Mouse (Mus musculus) limb, embryonic 14.5 days (tissue): ENCODE results near the gene Hist1h2bf. TPM values are rescaled to one million over a fixed set of nuclear protein-coding genes. Genes with fewer than 3 reads are reported as not detected.

ENCODE experiments used
- ATAC-seq: fragments of 200-750 bp; cut with Nextera tagmentation; 2 replicates; pipeline ENCODE4 v1.8.0; 2017; ENCODE audit warnings: low read depth, moderate number of reproducible peaks, moderate TSS enrichment; ENCODE audit not compliant: low FRiP score
- DNase-seq: peaks from one replicate; pipeline ENCODE4 v3.0.0-alpha.2; 2015; ENCODE audit warnings: low spot score
- H3K27ac ChIP-seq: fragments of 300-500 bp; sonication (generic); replicated peaks from 2 replicates; pipeline ENCODE4 v1.5.1; 2014; ENCODE audit warnings: low read depth, mild to moderate bottlenecking, low read length, moderate library complexity, mixed read lengths
- H3K27me3 ChIP-seq: fragments of 300-500 bp; sonication (generic); 2 replicates; pipeline ENCODE4 v1.6.1; 2014; ENCODE audit warnings: low read length, mixed read lengths; ENCODE audit not compliant: control insufficient read depth, insufficient read depth
- H3K36me3 ChIP-seq: fragments of 300-500 bp; sonication (generic); 2 replicates; pipeline ENCODE4 v1.6.1; 2014; ENCODE audit warnings: mild to moderate bottlenecking, low read length, moderate library complexity, mixed read lengths; ENCODE audit not compliant: control insufficient read depth, insufficient read depth
- H3K4me1 ChIP-seq: fragments of 300-500 bp; sonication (generic); 2 replicates; pipeline ENCODE4 v1.6.1; 2014; ENCODE audit warnings: antibody characterized with exemption, low read length, mixed read lengths; ENCODE audit not compliant: control insufficient read depth, insufficient read depth
- H3K4me2 ChIP-seq: fragments of 300-500 bp; sonication (generic); replicated peaks from 2 replicates; pipeline ENCODE4 v1.6.1; 2014; ENCODE audit warnings: low read depth, mild to moderate bottlenecking, low read length, moderate library complexity; ENCODE audit not compliant: severe bottlenecking
- H3K4me3 ChIP-seq: fragments of 300-500 bp; sonication (generic); replicated peaks from 2 replicates; pipeline ENCODE4 v1.5.1; 2014; ENCODE audit warnings: low read length
- H3K9ac ChIP-seq: fragments of 300-500 bp; sonication (generic); 2 replicates; pipeline ENCODE4 v1.6.1; 2014; ENCODE audit warnings: mild to moderate bottlenecking, low read depth, low read length, moderate library complexity; ENCODE audit not compliant: severe bottlenecking
- H3K9me3 ChIP-seq: fragments of 300-500 bp; sonication (generic); 2 replicates; pipeline ENCODE4 v1.6.1; 2016; ENCODE audit warnings: low read length; ENCODE audit not compliant: control insufficient read depth
- POLR2A ChIP-seq: fragments of 200-500 bp; IDR thresholded peaks from 2 replicates; pipeline ENCODE4 v1.8.0; 2012; ENCODE audit warnings: inconsistent platforms, mild to moderate bottlenecking, moderate library complexity, borderline replicate concordance; ENCODE audit not compliant: insufficient read depth, insufficient read length; ENCODE audit errors: extremely low read depth
- WGBS: fragments of 180-500 bp; shearing (Covaris S2); extraction: QIAGEN DNeasy Blood & Tissue Kit; methylation state at CpG from one replicate; pipeline ENCODE4 v1.1.7; 2014; 5-methylcytosine and 5-hydroxymethylcytosine counted together
- microRNA-seq: library from miRNA; unstranded; fragments of <30 nt; microRNA quantifications from one replicate; pipeline ENCODE4, GENCODE M21; 2016
- polyA plus RNA-seq, 2 experiments: library from polyadenylated mRNA; depleted of rRNA in 1 of 2; stranded (reverse) in 1 of 2; unstranded in 1 of 2; fragments of >200 nt; fragmentation: Nextera tagmentation in 1 of 2; extraction: Ambion mirVana in 1 of 2; gene quantifications; 2 replicates each; pipeline versions ENCODE4 v1.2.1 to v1.2.3; 2012 to 2014

The Hist1h2bf gene
- polyA plus RNA-seq, 2 experiments = 5.3 to 17.8 TPM

- Histone ChIP-seq H3K9ac (no peak overlapping the region), H3K9me3 (no peaks in the 10 kb centered on the region), H3K36me3 (no peaks in the 10 kb centered on the region), H3K4me2 (no peak overlapping the region), H3K4me3 (no peak overlapping the region), H3K27me3 (no peaks in the 10 kb centered on the region), H3K4me1 (peaks cover 3% of the 10 kb centered on the region), H3K27ac (no peak overlapping the region)
- DNase-seq = no peak
- no peak for TF ChIP-seq POLR2A
- 59% methylated on average over 5 of the region's 5 CpGs for WGBS
- ATAC-seq = no peak
Measured at GRCm38 (mm10) chr13:23523976-23524375, 50.0 kb downstream of the Hist1h2bf start.

Small RNA genes lying within 50 kb of the gene (microRNA-seq; reads per million reads assigned to microRNA genes)
- gene Gm44297 (not detected), gene Gm44359 (not detected), gene Gm44394 (not detected)

Other genes starting within 250 kb of the Hist1h2bf start
Only the 30 nearest of the 35 such genes appear.
- 6.9 and 9.9 TPM in 2 replicates for gene Abt1, start 150.3 kb downstream of the Hist1h2bf start, polyA plus RNA-seq (2012; rRNA removed)
- 12.0 and 12.2 TPM in 2 replicates for gene Abt1, start 150.3 kb downstream of the Hist1h2bf start, polyA plus RNA-seq (2014; fragmentation: Nextera tagmentation; extraction: Ambion mirVana)
- 0.31 and 0.32 TPM in 2 replicates for gene Btn1a1, start 108.3 kb downstream of the Hist1h2bf start, polyA plus RNA-seq (2012; rRNA removed)
- not detected in 2 replicates for gene Btn1a1, start 108.3 kb downstream of the Hist1h2bf start, polyA plus RNA-seq (2014; fragmentation: Nextera tagmentation; extraction: Ambion mirVana)
- 0.62 and 0.79 TPM in 2 replicates for gene Btn2a2, start 85.3 kb downstream of the Hist1h2bf start, polyA plus RNA-seq (2012; rRNA removed)
- 0.89 and 1.2 TPM in 2 replicates for gene Btn2a2, start 85.3 kb downstream of the Hist1h2bf start, polyA plus RNA-seq (2014; fragmentation: Nextera tagmentation; extraction: Ambion mirVana)
- gene Hist1h4h, start 43.1 kb downstream of the Hist1h2bf start, polyA plus RNA-seq (2012; rRNA removed) = 18.2 and 19.2 TPM in 2 replicates
- gene Hist1h4h, start 43.1 kb downstream of the Hist1h2bf start, polyA plus RNA-seq (2014; fragmentation: Nextera tagmentation; extraction: Ambion mirVana) = 5.5 and 8.1 TPM in 2 replicates
- gene Hist1h2af, start 40.3 kb downstream of the Hist1h2bf start, polyA plus RNA-seq (2012; rRNA removed) = 557 and 662 TPM in 2 replicates
- gene Hist1h2af, start 40.3 kb downstream of the Hist1h2bf start, polyA plus RNA-seq (2014; fragmentation: Nextera tagmentation; extraction: Ambion mirVana) = 9.1 and 11.0 TPM in 2 replicates
- 32.6 and 62.7 TPM in 2 replicates for gene Hist1h3g, start 38.8 kb downstream of the Hist1h2bf start, polyA plus RNA-seq (2012; rRNA removed)
- gene Hist1h3g, start 38.8 kb downstream of the Hist1h2bf start, polyA plus RNA-seq (2014; fragmentation: Nextera tagmentation; extraction: Ambion mirVana) = 4.1 and 6.7 TPM in 2 replicates
- gene Hist1h2bh, start 30.8 kb downstream of the Hist1h2bf start, polyA plus RNA-seq (2012; rRNA removed) = 5.2 and 6.1 TPM in 2 replicates
- gene Hist1h2bh, start 30.8 kb downstream of the Hist1h2bf start, polyA plus RNA-seq (2014; fragmentation: Nextera tagmentation; extraction: Ambion mirVana) = 0.48 and 0.57 TPM in 2 replicates
- gene Hist1h3f, start 30.1 kb downstream of the Hist1h2bf start, polyA plus RNA-seq (2012; rRNA removed) = 4.1 and 7.4 TPM in 2 replicates
- gene Hist1h3f, start 30.1 kb downstream of the Hist1h2bf start, polyA plus RNA-seq (2014; fragmentation: Nextera tagmentation; extraction: Ambion mirVana) = 0.65 and 1.00 TPM in 2 replicates
- 13.7 and 21.4 TPM in 2 replicates for gene Hist1h4f, start 22.5 kb downstream of the Hist1h2bf start, polyA plus RNA-seq (2012; rRNA removed)
- gene Hist1h4f, start 22.5 kb downstream of the Hist1h2bf start, polyA plus RNA-seq (2014; fragmentation: Nextera tagmentation; extraction: Ambion mirVana) = 2.6 and 2.8 TPM in 2 replicates
- gene Hist1h1d, start 20.9 kb downstream of the Hist1h2bf start, polyA plus RNA-seq (2012; rRNA removed) = 0.50 and 0.62 TPM in 2 replicates
- 0.47 and 0.61 TPM in 2 replicates for gene Hist1h1d, start 20.9 kb downstream of the Hist1h2bf start, polyA plus RNA-seq (2014; fragmentation: Nextera tagmentation; extraction: Ambion mirVana)
- 36.1 and 54.1 TPM in 2 replicates for gene Hist1h3e, start 11.8 kb downstream of the Hist1h2bf start, polyA plus RNA-seq (2012; rRNA removed)
- 6.7 and 7.0 TPM in 2 replicates for gene Hist1h3e, start 11.8 kb downstream of the Hist1h2bf start, polyA plus RNA-seq (2014; fragmentation: Nextera tagmentation; extraction: Ambion mirVana)
- 19.8 and 35.0 TPM in 2 replicates for gene Hist1h2ae, start 3.0 kb downstream of the Hist1h2bf start, polyA plus RNA-seq (2012; rRNA removed)
- 103 and 109 TPM in 2 replicates for gene Hist1h2ae, start 3.0 kb downstream of the Hist1h2bf start, polyA plus RNA-seq (2014; fragmentation: Nextera tagmentation; extraction: Ambion mirVana)
- 38.9 and 60.8 TPM in 2 replicates for gene Hist1h2bg, start 2.8 kb downstream of the Hist1h2bf start, polyA plus RNA-seq (2012; rRNA removed)
- 6.9 and 10.0 TPM in 2 replicates for gene Hist1h2bg, start 2.8 kb downstream of the Hist1h2bf start, polyA plus RNA-seq (2014; fragmentation: Nextera tagmentation; extraction: Ambion mirVana)
- gene Hist1h2ad, start 185 bp upstream of the Hist1h2bf start, polyA plus RNA-seq (2012; rRNA removed) = 6.1 and 13.9 TPM in 2 replicates
- 1.2 and 5.3 TPM in 2 replicates for gene Hist1h2ad, start 185 bp upstream of the Hist1h2bf start, polyA plus RNA-seq (2014; fragmentation: Nextera tagmentation; extraction: Ambion mirVana)
- gene Hist1h3d, start 1.6 kb upstream of the Hist1h2bf start, polyA plus RNA-seq (2012; rRNA removed) = 30.0 and 33.8 TPM in 2 replicates
- 6.8 and 10.4 TPM in 2 replicates for gene Hist1h3d, start 1.6 kb upstream of the Hist1h2bf start, polyA plus RNA-seq (2014; fragmentation: Nextera tagmentation; extraction: Ambion mirVana)
- gene Hist1h4d, start 7.4 kb upstream of the Hist1h2bf start, polyA plus RNA-seq (2012; rRNA removed) = 9.4 and 9.8 TPM in 2 replicates
- gene Hist1h4d, start 7.4 kb upstream of the Hist1h2bf start, polyA plus RNA-seq (2014; fragmentation: Nextera tagmentation; extraction: Ambion mirVana) = 95.5 and 101 TPM in 2 replicates
- gene Hist1h2be, start 46.9 kb upstream of the Hist1h2bf start, polyA plus RNA-seq (2012; rRNA removed) = 3.0 and 3.4 TPM in 2 replicates
- gene Hist1h2be, start 46.9 kb upstream of the Hist1h2bf start, polyA plus RNA-seq (2014; fragmentation: Nextera tagmentation; extraction: Ambion mirVana) = 1.2 and 1.5 TPM in 2 replicates
- 7.4 and 7.7 TPM in 2 replicates for gene Hist1h1e, start 48.4 kb upstream of the Hist1h2bf start, polyA plus RNA-seq (2012; rRNA removed)
- gene Hist1h1e, start 48.4 kb upstream of the Hist1h2bf start, polyA plus RNA-seq (2014; fragmentation: Nextera tagmentation; extraction: Ambion mirVana) = 15.8 and 16.4 TPM in 2 replicates
- gene Hist1h2ac, start 109.8 kb upstream of the Hist1h2bf start, polyA plus RNA-seq (2012; rRNA removed) = 1.6 and 2.7 TPM in 2 replicates
- 0.65 and 0.78 TPM in 2 replicates for gene Hist1h2ac, start 109.8 kb upstream of the Hist1h2bf start, polyA plus RNA-seq (2014; fragmentation: Nextera tagmentation; extraction: Ambion mirVana)
- 48.2 and 49.5 TPM in 2 replicates for gene Hist1h2bc, start 110.0 kb upstream of the Hist1h2bf start, polyA plus RNA-seq (2012; rRNA removed)
- 34.9 and 44.4 TPM in 2 replicates for gene Hist1h2bc, start 110.0 kb upstream of the Hist1h2bf start, polyA plus RNA-seq (2014; fragmentation: Nextera tagmentation; extraction: Ambion mirVana)
- gene Hist1h1t, start 121.6 kb upstream of the Hist1h2bf start, polyA plus RNA-seq (2012; rRNA removed) = 0.20 and 0.33 TPM in 2 replicates
- gene Hist1h1t, start 121.6 kb upstream of the Hist1h2bf start, polyA plus RNA-seq (2014; fragmentation: Nextera tagmentation; extraction: Ambion mirVana) = 0.21 TPM in 1 of 2 replicates, not detected in the other
- gene Hist1h4c, start 124.3 kb upstream of the Hist1h2bf start, polyA plus RNA-seq (2012; rRNA removed) = 5.6 and 10.0 TPM in 2 replicates
- 8.7 and 10.2 TPM in 2 replicates for gene Hist1h4c, start 124.3 kb upstream of the Hist1h2bf start, polyA plus RNA-seq (2014; fragmentation: Nextera tagmentation; extraction: Ambion mirVana)
- gene Hfe, start 136.7 kb upstream of the Hist1h2bf start, polyA plus RNA-seq (2012; rRNA removed) = 3.6 and 4.5 TPM in 2 replicates
- gene Hfe, start 136.7 kb upstream of the Hist1h2bf start, polyA plus RNA-seq (2014; fragmentation: Nextera tagmentation; extraction: Ambion mirVana) = 9.3 and 10.5 TPM in 2 replicates
- gene Hist1h1c, start 164.6 kb upstream of the Hist1h2bf start, polyA plus RNA-seq (2012; rRNA removed) = 23.7 and 28.5 TPM in 2 replicates
- 24.7 and 27.5 TPM in 2 replicates for gene Hist1h1c, start 164.6 kb upstream of the Hist1h2bf start, polyA plus RNA-seq (2014; fragmentation: Nextera tagmentation; extraction: Ambion mirVana)
- gene Hist1h3c, start 171.4 kb upstream of the Hist1h2bf start, polyA plus RNA-seq (2012; rRNA removed) = 41.4 and 92.0 TPM in 2 replicates
- gene Hist1h3c, start 171.4 kb upstream of the Hist1h2bf start, polyA plus RNA-seq (2014; fragmentation: Nextera tagmentation; extraction: Ambion mirVana) = 8.1 and 12.0 TPM in 2 replicates
- 13.5 and 15.9 TPM in 2 replicates for gene Hist1h2bb, start 172.5 kb upstream of the Hist1h2bf start, polyA plus RNA-seq (2012; rRNA removed)
- gene Hist1h2bb, start 172.5 kb upstream of the Hist1h2bf start, polyA plus RNA-seq (2014; fragmentation: Nextera tagmentation; extraction: Ambion mirVana) = 1.2 and 1.4 TPM in 2 replicates
- 37.1 and 40.4 TPM in 2 replicates for gene Hist1h2ab, start 176.9 kb upstream of the Hist1h2bf start, polyA plus RNA-seq (2012; rRNA removed)
- 39.0 and 40.1 TPM in 2 replicates for gene Hist1h2ab, start 176.9 kb upstream of the Hist1h2bf start, polyA plus RNA-seq (2014; fragmentation: Nextera tagmentation; extraction: Ambion mirVana)
- 52.4 and 65.5 TPM in 2 replicates for gene Hist1h3b, start 178.1 kb upstream of the Hist1h2bf start, polyA plus RNA-seq (2012; rRNA removed)
- 6.5 and 12.4 TPM in 2 replicates for gene Hist1h3b, start 178.1 kb upstream of the Hist1h2bf start, polyA plus RNA-seq (2014; fragmentation: Nextera tagmentation; extraction: Ambion mirVana)
- gene Hist1h4b, start 182.8 kb upstream of the Hist1h2bf start, polyA plus RNA-seq (2012; rRNA removed) = 20.0 and 26.6 TPM in 2 replicates
- 4.4 and 6.6 TPM in 2 replicates for gene Hist1h4b, start 182.8 kb upstream of the Hist1h2bf start, polyA plus RNA-seq (2014; fragmentation: Nextera tagmentation; extraction: Ambion mirVana)
- 10.1 and 16.1 TPM in 2 replicates for gene Hist1h4a, start 187.0 kb upstream of the Hist1h2bf start, polyA plus RNA-seq (2012; rRNA removed)
- 0.84 and 0.90 TPM in 2 replicates for gene Hist1h4a, start 187.0 kb upstream of the Hist1h2bf start, polyA plus RNA-seq (2014; fragmentation: Nextera tagmentation; extraction: Ambion mirVana)